27 mouse cellular contexts compared by ENCODE assay signal in genomic region chr1:76529531-76529930, GRCm38 (mm10).
DNase-seq lines count a peak whose midpoint lies in the region; ATAC-seq and TF ChIP-seq lines count a peak whose summit lies in the region.
"Had no signal": no experiment of that assay in that cellular context is flagged by ENCODE, and none has a peak within 500 bp of the region (broad histone marks: within the 10 kb centered on the region; RNA-seq: fewer than 3 reads in every experiment).

No protein-coding gene starts in this region.

- H3K4me2 ChIP-seq in kidney, embryonic 15.5 days: no peak overlapping the region
- H3K4me2 ChIP-seq in lung, embryonic 15.5 days: no peak overlapping the region
- H3K4me2 ChIP-seq: embryonic facial prominence, embryonic 13.5 days; forebrain, embryonic 12.5 days; hindbrain, embryonic 13.5 days; liver, embryonic 12.5 days; neural tube, embryonic 13.5 days had no signal

- no peaks in the 10 kb centered on the region for H3K36me3 ChIP-seq in kidney, embryonic 15.5 days
- no peaks in the 10 kb centered on the region for H3K36me3 ChIP-seq in lung, embryonic 15.5 days
- no peaks in the 10 kb centered on the region for H3K36me3 ChIP-seq in embryonic facial prominence, embryonic 10.5 days (replicated peaks)
- H3K36me3 ChIP-seq in limb, embryonic 10.5 days: no peaks in the 10 kb centered on the region
- H3K36me3 ChIP-seq: embryonic facial prominence, embryonic 13.5 days; forebrain, embryonic 12.5 days; G1E; hindbrain, embryonic 13.5 days; liver, embryonic 12.5 days; neural tube, embryonic 13.5 days had no signal

- 18% methylated on average over 9 of the region's 9 CpGs for WGBS in kidney, embryonic 15.5 days
- WGBS in lung, embryonic 15.5 days: 30% methylated on average over 9 of the region's 9 CpGs
- 32% methylated on average over 9 of the region's 9 CpGs for WGBS in lung, adult 2 months
- WGBS in embryonic facial prominence, embryonic 10.5 days: 71% methylated on average over 9 of the region's 9 CpGs
- 30% methylated on average over 9 of the region's 9 CpGs for WGBS in limb, embryonic 10.5 days

- peaks cover 13% of the 10 kb centered on the region; the same call in 1 of the 2 replicates for H3K4me1 ChIP-seq in kidney, embryonic 15.5 days
- H3K4me1 ChIP-seq in lung, embryonic 15.5 days: 0 out of 2 replicates have a peak, but pooled peaks cover 4% of the 10 kb centered on the region
- H3K4me1 ChIP-seq in lung, adult 2 months (ENCODE audit: control insufficient read depth, insufficient read depth, low read length): no peaks in the 10 kb centered on the region
- H3K4me1 ChIP-seq in embryonic facial prominence, embryonic 10.5 days: peaks cover 11% of the 10 kb centered on the region
- H3K4me1 ChIP-seq in limb, embryonic 10.5 days: peaks cover 23% of the 10 kb centered on the region
- H3K4me1 ChIP-seq: embryonic facial prominence, embryonic 13.5 days; forebrain, embryonic 12.5 days; hindbrain, embryonic 13.5 days; liver, embryonic 12.5 days; megakaryocyte, embryonic 14.5 days; neural tube, embryonic 13.5 days had no signal

- no peak for TF ChIP-seq POLR2A in lung, adult 2 months (IDR thresholded peaks at IDR 0.05; ENCODE audit: borderline replicate concordance, extremely low read depth, low read depth, low read length)

- H3K9me3 ChIP-seq in kidney, embryonic 15.5 days (replicated peaks): no peaks in the 10 kb centered on the region; the same call in 1 of the 2 replicates
- H3K9me3 ChIP-seq in lung, embryonic 15.5 days: no peaks in the 10 kb centered on the region
- no peaks in the 10 kb centered on the region for H3K9me3 ChIP-seq in embryonic facial prominence, embryonic 10.5 days
- no peaks in the 10 kb centered on the region for H3K9me3 ChIP-seq in limb, embryonic 10.5 days (replicated peaks)
- H3K9me3 ChIP-seq: embryonic facial prominence, embryonic 13.5 days; forebrain, embryonic 12.5 days; hindbrain, embryonic 13.5 days; liver, embryonic 12.5 days; neural tube, embryonic 13.5 days had no signal

- no peaks in the 10 kb centered on the region for H3K27me3 ChIP-seq in kidney, embryonic 15.5 days
- no peaks in the 10 kb centered on the region for H3K27me3 ChIP-seq in lung, embryonic 15.5 days
- H3K27me3 ChIP-seq in embryonic facial prominence, embryonic 10.5 days (replicated peaks; ENCODE audit: low read depth, poor library complexity, severe bottlenecking): no peaks in the 10 kb centered on the region
- no peaks in the 10 kb centered on the region for H3K27me3 ChIP-seq in limb, embryonic 10.5 days (ENCODE audit: low read depth, poor library complexity, severe bottlenecking)
- H3K27me3 ChIP-seq: CH12.LX; embryonic facial prominence, embryonic 13.5 days; forebrain, embryonic 12.5 days; hindbrain, embryonic 13.5 days; liver, embryonic 12.5 days; megakaryocyte, embryonic 14.5 days; neural tube, embryonic 13.5 days had no signal

- H3K27ac ChIP-seq in kidney, embryonic 15.5 days: no peak overlapping the region
- no peak overlapping the region for H3K27ac ChIP-seq in lung, embryonic 15.5 days
- peak overlapping the region; percentile 10; the same call in 1 of the 2 replicates for H3K27ac ChIP-seq in embryonic facial prominence, embryonic 10.5 days (replicated peaks)
- H3K27ac ChIP-seq in limb, embryonic 10.5 days: peak overlapping the region; percentile 51; the same call in 1 of the 2 replicates
- H3K27ac ChIP-seq: embryonic facial prominence, embryonic 13.5 days; forebrain, embryonic 12.5 days; heart, adult 2 months; hindbrain, embryonic 13.5 days; liver, embryonic 12.5 days; neural tube, embryonic 13.5 days had no signal

- no peak for DNase-seq in kidney, adult 11 months
- no peak for DNase-seq in lung, adult 2 months
- DNase-seq in embryonic facial prominence, embryonic 10.5 days (ENCODE audit: low spot score): no peak
- peak; percentile 37 for DNase-seq in limb, embryonic 10.5 days (ENCODE audit: low spot score)
- DNase-seq in cerebellum, adult 8-10 months: no peak
- no peak for DNase-seq in thymus, postnatal 25 days
- DNase-seq: adrenal gland, adult 2 months; B cell, adult 2 months; cerebellum, adult 18-20 months; cerebellum, postnatal 25 days; gastrocnemius, postnatal 36 days; heart, adult 2 months; heart, postnatal 36 days; left cerebral cortex, postnatal 4 days; midbrain, embryonic 14.5 days had no signal

- H3K9ac ChIP-seq in kidney, embryonic 15.5 days: no peak overlapping the region
- H3K9ac ChIP-seq in lung, embryonic 15.5 days: no peak overlapping the region
- H3K9ac ChIP-seq: embryonic facial prominence, embryonic 13.5 days; forebrain, embryonic 12.5 days; hindbrain, embryonic 13.5 days; liver, embryonic 12.5 days; neural tube, embryonic 13.5 days had no signal

- no peak overlapping the region for H3K4me3 ChIP-seq in kidney, embryonic 15.5 days (replicated peaks)
- no peak overlapping the region for H3K4me3 ChIP-seq in lung, embryonic 15.5 days
- H3K4me3 ChIP-seq in lung, adult 2 months (replicated peaks; ENCODE audit: extremely low read depth, low read depth, low read length): no peak overlapping the region
- no peak overlapping the region for H3K4me3 ChIP-seq in embryonic facial prominence, embryonic 10.5 days
- no peak overlapping the region for H3K4me3 ChIP-seq in limb, embryonic 10.5 days
- H3K4me3 ChIP-seq: embryonic facial prominence, embryonic 13.5 days; erythroblast, embryonic 14.5 days; forebrain, embryonic 12.5 days; heart, adult 2 months; hindbrain, embryonic 13.5 days; liver, embryonic 12.5 days; megakaryocyte, embryonic 14.5 days; neural tube, embryonic 13.5 days had no signal

- no peak for TF ChIP-seq CTCF in lung, adult 2 months (IDR thresholded peaks at IDR 0.05; ENCODE audit: insufficient read depth, low read length)

- peak; percentile 64 for ATAC-seq in kidney, embryonic 15.5 days (replicated peaks; ENCODE audit: low FRiP score)
- 0 out of 2 replicates have a peak, but pooled peaks have one; percentile 42 for ATAC-seq in lung, embryonic 15.5 days (ENCODE audit: borderline replicate concordance, extremely low read depth, low FRiP score, low TSS enrichment)
- ATAC-seq: liver, embryonic 12.5 days; Patski had no signal

Comparison
In these comparisons a context has a peak if more than half of its experiments do, and no peak if none do; other contexts are left out.
1. H3K27ac ChIP-seq: peak in embryonic facial prominence, embryonic 10.5 days (single experiment) and limb, embryonic 10.5 days (single experiment); none in kidney, embryonic 15.5 days (single experiment) and lung, embryonic 15.5 days (single experiment).